Mouse (Mus musculus) lung, adult 2 months (tissue): ENCODE results near the gene E130308A19Rik. TPM values are rescaled to one million over a fixed set of nuclear protein-coding genes. Genes with fewer than 3 reads are reported as not detected.

Experiments
- DNase-seq: peaks from one replicate; pipeline ENCODE4 v3.0.0; 2022
- H3K4me1 ChIP-seq: fragments of 200-500 bp; 2 replicates; pipeline ENCODE4 v1.6.1; 2011; ENCODE audit warnings: low read length; ENCODE audit not compliant: control insufficient read depth, insufficient read depth
- H3K4me3 ChIP-seq: fragments of 200-500 bp; replicated peaks from 2 replicates; pipeline ENCODE3; 2011; ENCODE audit warnings: low read depth, mild to moderate bottlenecking, control low read depth, low read length; ENCODE audit errors: extremely low read depth
- CTCF ChIP-seq: fragments of 200-500 bp; IDR thresholded peaks from 2 replicates; pipeline ENCODE4 v1.5.1; 2011; ENCODE audit warnings: mild to moderate bottlenecking, low read length, control low read depth; ENCODE audit not compliant: insufficient read depth
- POLR2A ChIP-seq: fragments of 200-500 bp; IDR thresholded peaks from 2 replicates; pipeline ENCODE4 v1.6.1; 2011; ENCODE audit warnings: low read depth, mild to moderate bottlenecking, control low read depth, low read length, borderline replicate concordance; ENCODE audit errors: extremely low read depth
- WGBS: fragments of 180-500 bp; shearing (Covaris S2); methylation state at CpG from one replicate; pipeline ENCODE4 v1.1.7; 2018; 5-methylcytosine and 5-hydroxymethylcytosine counted together
- polyA plus RNA-seq: library from polyadenylated mRNA; depleted of rRNA; stranded (reverse); fragments of >200 nt; gene quantifications from 2 replicates; pipeline ENCODE4 v1.2.3, GENCODE M21; 2012

Gene E130308A19Rik
- polyA plus RNA-seq, 1 experiment, result 8.3 TPM

DNA sequence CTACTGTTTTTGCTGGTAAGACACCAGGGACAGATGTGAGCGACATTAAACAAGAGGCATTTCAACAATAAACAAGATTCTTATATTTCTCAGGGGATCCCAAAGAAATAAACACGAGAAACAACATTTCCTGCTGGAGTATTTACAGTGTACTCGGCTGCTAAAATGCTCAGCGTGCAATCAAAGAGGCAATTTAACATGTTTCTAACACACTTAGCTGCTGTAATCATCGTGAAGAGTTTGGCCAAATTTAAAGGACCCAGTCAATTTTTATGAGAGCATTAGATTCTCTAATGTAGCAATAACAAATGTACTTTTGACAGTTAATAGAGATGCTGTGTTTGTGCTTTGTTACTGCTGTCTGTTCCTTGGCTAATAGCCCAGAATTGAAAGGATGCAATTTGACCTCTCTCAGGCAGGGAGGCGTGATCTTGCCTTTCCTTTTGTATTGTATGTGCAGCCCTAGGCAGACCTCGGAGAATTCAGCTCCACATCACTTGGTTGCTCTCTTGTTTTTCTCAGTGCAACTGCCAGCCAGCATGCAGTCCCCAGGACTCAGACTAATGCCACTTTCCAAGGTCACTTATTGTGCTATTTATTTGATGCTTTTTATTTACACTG lies 139.5 kb downstream of the E130308A19Rik start:
- TF ChIP-seq POLR2A (no peak), CTCF (no peak)
- 12% methylated on average over 7 of the region's 7 CpGs for WGBS
- Histone ChIP-seq H3K4me1 (peaks cover 4% of the 10 kb centered on the region), H3K4me3 (no peak overlapping the region)
- DNase-seq, result no peak

GRCm38 (mm10) chr4:59767717-59768116 lies 141.7 kb downstream of the E130308A19Rik start:
- 52% methylated on average over 2 of the region's 2 CpGs for WGBS

DNA sequence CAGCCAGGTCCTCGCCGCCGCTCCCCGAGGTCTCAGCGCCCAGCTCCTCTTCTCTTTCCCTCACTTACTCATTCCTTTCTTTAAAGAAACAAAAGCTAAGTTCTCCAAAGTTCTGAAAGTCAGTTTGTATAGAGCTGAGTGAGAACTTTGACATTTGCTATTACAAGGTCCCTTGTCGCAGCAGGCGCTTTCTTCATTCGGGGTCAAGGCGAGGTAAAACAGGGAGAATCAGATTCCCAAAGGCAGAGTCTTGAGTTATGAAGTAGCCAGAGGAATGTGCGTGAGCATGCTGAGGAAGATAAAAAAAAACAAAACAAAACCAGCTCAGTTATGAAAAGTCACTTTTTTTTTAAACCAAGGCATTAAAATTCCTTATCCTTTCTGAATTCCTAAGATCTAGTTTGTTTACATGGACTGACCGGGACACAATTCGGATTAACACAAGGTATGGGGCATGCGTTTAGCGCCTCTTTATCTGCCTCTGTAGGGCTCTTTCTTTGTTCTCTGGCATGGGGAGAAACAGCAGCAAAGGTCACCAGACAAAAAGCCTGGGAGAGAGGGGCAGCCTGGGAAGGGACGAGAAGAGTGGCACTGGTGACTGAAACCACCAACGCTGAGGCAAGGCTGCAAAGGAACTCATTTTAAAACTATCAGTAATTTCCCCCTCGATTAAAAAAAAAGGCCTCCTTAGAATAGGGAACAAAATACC lies 146.3 kb downstream of the E130308A19Rik start:
- H3K4me3 ChIP-seq, result no peak overlapping the region
- TF ChIP-seq CTCF (no peak), POLR2A (no peak)
- DNase-seq, result no peak
- 71% methylated on average over 17 of the region's 17 CpGs for WGBS
- H3K4me1 ChIP-seq, result no peaks in the 10 kb centered on the region; the same call in none of the 2 replicates

More at GRCm38 (mm10) chr4:59767717-59768116, 141.7 kb downstream of the E130308A19Rik start:
- TF ChIP-seq CTCF (no peak), POLR2A (no peak)
- DNase-seq, result no peak
- peaks cover 2% of the 10 kb centered on the region for H3K4me1 ChIP-seq
- H3K4me3 ChIP-seq, result no peak overlapping the region

DNA sequence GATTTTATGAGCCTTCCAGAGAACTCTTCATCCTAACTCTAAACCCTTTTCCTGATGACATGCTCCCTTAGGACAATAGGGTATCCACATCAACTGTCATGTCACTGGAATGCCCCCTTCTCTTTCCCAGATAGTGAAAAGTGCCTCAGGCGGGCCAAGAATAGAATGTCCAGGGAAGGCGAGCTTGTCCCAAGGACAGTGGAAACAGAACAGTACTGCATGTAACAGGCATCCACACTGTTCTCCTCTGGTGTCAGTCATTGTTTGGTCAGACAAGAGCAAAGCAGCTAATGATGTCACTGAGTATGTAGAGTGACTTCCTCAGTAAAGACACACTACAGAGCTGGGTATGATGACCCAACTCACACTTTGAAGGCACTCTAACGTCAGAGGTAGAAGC lies 151.8 kb downstream of the E130308A19Rik start:
- TF ChIP-seq CTCF, result no peak
- TF ChIP-seq POLR2A, result no peak
- no peak overlapping the region for H3K4me3 ChIP-seq
- WGBS, result 75% methylated on average over 3 of the region's 3 CpGs
- H3K4me1 ChIP-seq, result peaks cover 2% of the 10 kb centered on the region; the same call in 1 of the 2 replicates
- no peak for DNase-seq

GRCm38 (mm10) chr4:59780568-59780967 lies 154.6 kb downstream of the E130308A19Rik start:
- TF ChIP-seq POLR2A (no peak), CTCF (no peak)
- WGBS, result 9% methylated on average over 1 of the region's 1 CpGs
- H3K4me1 ChIP-seq, result peaks cover 3% of the 10 kb centered on the region; the same call in 1 of the 2 replicates
- H3K4me3 ChIP-seq, result no peak overlapping the region
- DNase-seq, result no peak

DNA sequence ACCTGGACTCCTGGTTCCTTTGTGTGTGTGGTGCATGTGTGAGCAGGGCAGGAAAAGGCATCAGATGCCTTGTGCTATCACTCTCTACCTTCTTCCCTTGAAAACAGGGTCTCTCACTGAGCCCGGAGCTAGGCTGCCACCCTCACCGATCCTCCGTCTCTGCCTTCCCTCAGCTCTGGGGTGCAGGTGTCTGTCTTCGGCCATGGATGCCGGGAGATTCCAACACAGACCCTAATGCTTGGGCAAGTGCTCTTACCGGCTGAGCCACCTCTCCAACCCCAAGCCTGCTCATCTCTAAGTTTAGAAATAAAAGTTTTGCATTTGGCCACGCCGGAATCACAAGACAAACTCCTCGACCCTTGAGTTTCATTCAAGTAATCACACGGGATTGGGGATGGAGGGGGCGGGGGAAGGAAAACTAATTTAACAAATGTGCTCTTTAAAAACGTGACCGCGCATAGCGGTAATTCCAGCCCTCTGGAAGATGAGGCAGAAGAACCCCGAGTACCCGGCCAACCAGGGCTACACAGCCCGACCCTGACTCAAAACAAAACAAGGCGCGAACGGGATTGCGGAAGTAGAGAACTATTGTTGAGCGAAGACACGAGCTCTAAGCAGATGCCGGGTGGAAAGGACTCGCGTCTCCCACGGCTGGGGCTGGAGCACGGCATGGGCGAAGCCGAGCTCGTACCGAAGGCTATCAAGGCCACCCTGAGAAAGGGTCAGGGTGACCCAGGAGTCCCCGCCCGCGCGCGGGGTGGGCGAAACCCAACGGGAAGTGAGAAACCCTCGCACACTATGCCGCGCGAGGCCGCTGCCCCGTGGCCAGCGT lies 157.1 kb downstream of the E130308A19Rik start:
- no peak for DNase-seq
- TF ChIP-seq POLR2A, result no peak
- no peak for TF ChIP-seq CTCF

GRCm38 (mm10) chr4:59783685-59784279 lies 157.8 kb downstream of the E130308A19Rik start:
- peak; percentile 95 for DNase-seq
- H3K4me1 ChIP-seq, result peaks cover 3% of the 10 kb centered on the region; the same call in 1 of the 2 replicates
- 1% methylated on average over 36 of the region's 36 CpGs for WGBS
- H3K4me3 ChIP-seq, result peak overlapping the region; percentile 91
- TF ChIP-seq POLR2A, result peak; percentile 62; the same call in 1 of the 2 replicates
- no peak for TF ChIP-seq CTCF

More for the DNA sequence above, 157.1 kb downstream of the E130308A19Rik start:
- WGBS, result under 1% methylated on average over 47 of the region's 47 CpGs
- Histone ChIP-seq H3K4me3 (peak overlapping the region; percentile 91), H3K4me1 (peaks cover 3% of the 10 kb centered on the region; the same call in 1 of the 2 replicates)

DNA sequence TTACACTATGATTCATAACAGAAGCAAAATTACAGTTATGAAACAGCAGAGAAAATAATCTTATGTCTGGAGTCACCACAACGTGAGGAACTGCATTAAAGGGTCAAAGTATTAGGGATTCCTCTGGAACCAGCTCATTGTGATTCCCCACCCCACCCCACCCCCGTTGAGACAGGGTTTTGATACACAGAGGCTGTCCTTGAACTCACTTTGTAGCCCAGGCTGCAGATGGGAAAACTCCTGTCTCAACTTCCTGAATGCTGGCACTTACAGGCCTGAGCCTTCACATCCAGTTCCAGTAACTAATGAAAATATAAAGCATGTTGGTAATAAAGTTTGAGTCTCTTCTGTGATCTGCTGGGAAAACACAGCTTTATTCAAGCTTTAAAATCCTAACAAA lies 159.4 kb downstream of the E130308A19Rik start:
- Histone ChIP-seq H3K4me3 (no peak overlapping the region), H3K4me1 (peaks cover 3% of the 10 kb centered on the region; the same call in 1 of the 2 replicates)
- 20% methylated on average over 2 of the region's 2 CpGs for WGBS
- no peak for TF ChIP-seq POLR2A
- TF ChIP-seq CTCF, result no peak
- no peak for DNase-seq

GRCm38 (mm10) chr4:59786661-59787060 lies 160.7 kb downstream of the E130308A19Rik start:
- DNase-seq, result peak; percentile 76
- Histone ChIP-seq H3K4me3 (no peak overlapping the region), H3K4me1 (peaks cover 3% of the 10 kb centered on the region; the same call in 1 of the 2 replicates)
- peak; percentile 90 for TF ChIP-seq CTCF
- TF ChIP-seq POLR2A, result no peak
- 2% methylated on average over 7 of the region's 7 CpGs for WGBS

DNA sequence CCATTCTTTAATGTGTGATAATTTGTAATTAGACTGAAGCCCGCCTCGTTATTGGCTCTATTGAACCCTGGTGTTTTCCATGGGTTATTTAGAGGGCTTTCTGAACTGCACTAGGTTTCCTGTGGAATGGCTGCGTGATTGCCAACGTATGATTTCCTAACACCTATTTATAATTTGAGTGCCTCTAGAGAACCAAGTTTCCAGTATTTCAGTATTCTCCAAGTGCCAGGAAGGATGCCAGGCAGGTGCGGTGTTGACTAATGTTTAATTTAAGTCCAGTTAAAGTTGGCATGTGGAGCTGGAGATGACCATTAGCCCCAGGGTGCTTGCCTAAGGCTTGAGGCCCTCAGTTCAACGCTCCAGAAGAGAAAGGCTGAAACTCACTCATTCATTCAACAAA lies 161.1 kb downstream of the E130308A19Rik start:
- H3K4me1 ChIP-seq, result peaks cover 3% of the 10 kb centered on the region; the same call in 1 of the 2 replicates
- TF ChIP-seq CTCF, result no peak
- no peak for TF ChIP-seq POLR2A
- no peak overlapping the region for H3K4me3 ChIP-seq
- 50% methylated on average over 6 of the region's 6 CpGs for WGBS
- peak; percentile 41 for DNase-seq
